Mouse (Mus musculus) frontal cortex, postnatal 36 days (tissue): ENCODE data around the gene Smarcd3.

Source experiments
- DNase-seq, 2 experiments: peaks; one replicate each; pipeline ENCODE4 v3.0.0; 2022; ENCODE audit warnings: low spot score in 2 of 2

The Smarcd3 gene

DNA sequence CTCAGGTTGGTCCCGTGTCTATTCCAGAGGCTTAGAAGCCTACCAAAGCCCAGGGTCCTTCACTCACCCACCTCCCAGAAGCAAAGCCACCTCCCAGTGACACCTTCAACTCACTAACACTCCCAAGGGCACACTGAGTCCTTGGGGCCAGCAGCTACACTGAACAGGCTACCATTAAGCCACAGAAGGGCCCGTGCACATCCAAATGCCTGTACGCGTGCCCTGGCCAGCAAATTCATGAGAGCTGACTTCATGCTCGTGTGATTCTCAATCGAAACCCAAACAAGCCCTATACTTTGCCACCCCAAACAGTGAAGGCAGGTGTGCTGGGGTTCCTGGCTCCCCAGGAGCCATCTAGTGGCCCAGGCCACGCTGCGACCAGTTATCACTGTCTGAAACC, 3.6 kb downstream of the Smarcd3 start:
- no peak for DNase-seq

DNA sequence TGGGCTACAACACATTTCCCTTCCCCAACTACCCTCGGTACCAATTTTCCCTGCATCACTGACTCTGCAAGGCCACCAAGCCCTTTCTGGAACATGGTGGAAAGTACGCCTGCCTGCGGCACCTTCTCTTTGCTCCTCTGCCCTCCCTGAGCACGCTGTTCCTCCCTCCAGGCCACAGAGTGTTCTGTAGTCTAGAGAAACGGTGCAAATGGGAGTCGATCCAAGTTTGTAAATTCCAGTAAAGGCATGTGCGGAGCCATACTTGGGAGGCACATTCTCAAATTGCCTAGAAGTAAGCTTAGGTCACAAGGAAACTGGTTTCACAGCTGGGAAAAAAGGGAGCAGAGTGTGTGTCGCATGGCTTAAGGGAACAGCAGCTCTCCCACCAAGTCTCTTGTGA, 4.1 kb downstream of the Smarcd3 start:
- no peak for DNase-seq

- DNase-seq: no peak
These were observed 5.3 kb downstream of the Smarcd3 start for GRCm38 (mm10) chr5:24618921-24619320.

- DNase-seq: no peak
These were observed 9.1 kb downstream of the Smarcd3 start for GRCm38 (mm10) chr5:24615097-24615496.

GRCm38 (mm10) chr5:24612302-24612649, 11.9 kb downstream of the Smarcd3 start:
- DNase-seq: no peak

DNA sequence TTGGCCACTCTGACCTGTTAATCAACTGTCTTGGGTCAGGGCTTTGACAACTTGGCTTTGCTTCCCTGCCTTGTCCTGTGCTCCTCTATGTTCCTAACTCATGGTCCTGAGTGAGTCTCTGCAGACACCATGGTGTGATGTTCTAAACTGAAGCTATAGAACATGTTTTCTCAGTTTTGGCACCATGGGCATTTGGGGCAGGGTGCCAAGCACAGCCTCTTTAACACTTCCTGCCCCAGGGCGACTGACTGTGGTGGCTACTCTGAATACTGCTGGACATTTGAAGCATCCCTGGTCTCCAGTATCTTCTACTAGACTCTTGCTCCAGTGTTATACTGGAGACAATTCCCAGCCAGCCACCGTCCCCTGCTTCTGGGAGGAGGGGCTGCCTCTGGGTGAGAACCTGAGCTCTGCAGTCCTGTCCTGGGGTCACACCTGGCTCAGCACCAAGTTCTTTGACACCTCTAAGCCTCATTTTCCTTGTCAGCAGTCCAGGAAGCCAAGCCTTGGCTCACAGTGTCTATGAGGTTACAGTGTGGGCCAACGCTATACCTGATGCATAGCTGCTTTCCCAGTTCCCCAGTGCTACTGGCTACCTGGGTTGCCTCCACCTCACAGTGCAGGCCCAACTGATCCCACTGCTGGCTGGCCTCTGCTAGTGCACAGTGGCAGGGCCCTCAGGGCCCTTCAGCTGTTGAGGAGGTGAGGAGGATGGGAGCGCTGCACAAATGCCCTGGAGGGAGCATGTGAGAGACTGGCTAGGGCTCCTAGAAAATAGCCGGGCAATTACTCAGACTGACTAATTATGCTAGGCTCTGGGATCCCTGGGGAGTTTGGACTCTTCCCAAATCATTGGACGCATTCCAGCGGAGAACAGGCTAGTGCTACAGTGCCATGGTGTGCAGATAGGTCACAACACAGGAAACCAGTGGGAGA, 12.6 kb downstream of the Smarcd3 start:
- no peak for DNase-seq

DNA sequence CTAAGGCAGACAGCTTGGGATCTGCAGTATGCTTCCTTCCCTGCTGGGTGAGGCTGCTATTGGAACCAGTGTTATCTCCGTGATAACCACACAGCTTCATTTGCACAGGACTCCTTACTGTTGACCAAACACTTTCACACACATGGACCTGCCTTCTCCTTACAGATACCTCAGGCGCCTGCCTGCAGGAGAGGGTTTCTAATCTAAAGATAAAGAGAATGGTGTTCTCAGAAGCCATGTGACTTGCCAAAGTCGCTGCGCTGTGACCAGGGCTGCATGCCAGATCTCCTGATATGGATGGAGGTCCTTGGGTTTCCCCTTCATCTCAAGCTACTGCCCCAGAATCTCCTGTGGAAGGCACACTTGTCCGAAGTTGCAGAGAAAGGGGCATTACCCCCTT, 14.8 kb downstream of the Smarcd3 start:
- DNase-seq: no peak

DNA sequence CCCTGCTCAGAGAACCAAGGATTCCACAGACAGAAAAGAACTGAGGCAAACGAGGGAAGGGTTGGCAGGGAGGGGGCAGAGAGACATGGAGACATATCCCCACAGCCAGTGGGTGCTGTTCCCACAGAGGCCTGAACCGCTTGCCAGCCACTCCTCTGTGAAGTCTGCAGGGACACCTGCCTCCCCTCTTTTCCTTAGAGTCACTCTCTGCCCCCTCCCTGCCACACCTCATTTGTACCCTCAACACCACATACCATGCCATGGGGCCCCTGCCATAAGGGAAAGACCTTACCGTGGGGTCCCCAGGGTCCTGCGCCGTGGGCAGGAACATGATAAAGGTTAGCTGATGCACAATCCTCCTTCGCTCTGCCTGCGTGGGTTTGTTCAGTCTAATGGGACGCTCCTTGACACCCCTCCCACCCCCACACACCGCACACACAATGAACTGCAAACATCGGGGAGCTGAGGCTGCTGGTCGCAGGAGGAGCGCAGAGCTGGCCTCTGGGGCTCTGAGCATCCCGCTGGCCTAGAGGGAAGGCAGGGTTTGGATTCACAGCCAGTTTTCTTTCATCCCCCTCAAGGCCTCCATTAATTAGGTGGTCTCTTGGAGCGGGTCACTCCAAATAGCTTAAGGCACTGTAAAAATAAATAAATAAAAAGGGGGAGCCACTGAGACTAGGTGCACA, 18.1 kb downstream of the Smarcd3 start:
- DNase-seq: no peak

DNA sequence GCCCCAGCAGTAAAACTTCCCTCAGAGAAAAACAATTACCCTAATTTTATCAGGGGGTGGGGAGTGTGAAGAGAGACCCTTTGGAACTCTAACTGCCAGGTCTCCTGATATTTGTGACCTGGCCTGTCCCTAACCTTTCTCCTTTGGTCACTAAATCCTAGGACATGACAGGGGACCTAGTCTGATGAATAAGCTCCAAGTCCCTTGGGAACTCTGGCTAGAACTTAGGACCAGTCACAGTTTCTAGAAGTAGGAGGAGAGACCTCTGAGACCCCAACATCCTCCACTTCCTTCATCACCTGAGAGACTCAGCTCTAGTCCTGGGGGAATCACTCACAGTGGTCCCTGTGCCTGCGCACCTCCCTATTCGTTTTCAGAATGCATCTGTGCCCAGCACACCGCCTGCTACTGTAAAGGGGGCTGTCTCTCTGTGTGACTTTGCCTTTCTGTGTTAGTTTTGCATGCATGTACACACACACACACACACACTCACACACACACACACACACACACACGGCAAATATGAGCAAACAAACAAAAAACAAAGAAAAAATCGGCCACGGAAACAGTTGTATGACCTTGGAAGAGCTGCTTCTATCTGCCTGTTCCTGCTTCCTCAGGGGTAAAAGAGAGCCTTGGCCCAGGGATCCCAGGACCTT, 18.8 kb downstream of the Smarcd3 start:
- no peak for DNase-seq

DNA sequence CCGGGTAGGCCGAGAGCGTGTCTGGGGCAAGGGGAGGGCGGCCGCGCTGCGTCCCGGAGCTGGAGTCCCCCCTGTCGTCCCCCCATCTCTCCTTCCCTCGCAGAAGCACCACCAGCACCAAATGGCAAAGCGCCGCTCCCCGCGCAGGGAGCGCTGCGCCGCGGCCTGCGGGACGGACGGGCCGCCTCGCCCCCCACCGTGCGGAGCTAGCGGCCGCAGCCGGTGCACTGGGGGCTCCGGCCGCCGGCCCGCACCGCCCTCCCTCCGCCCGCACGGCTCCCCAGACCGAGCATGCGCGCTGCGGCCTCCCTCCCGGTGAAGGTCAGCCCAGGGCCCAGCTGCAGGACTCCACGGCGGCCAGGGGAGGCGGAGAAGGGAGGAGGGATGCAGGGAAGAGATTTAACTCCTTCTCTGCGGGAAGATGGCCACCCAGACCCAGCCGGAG, 19.5 kb downstream of the Smarcd3 start:
- DNase-seq: peak in 1 of 2 experiments; percentile 82

- no peak for DNase-seq
These were observed 20.0 kb downstream of the Smarcd3 start for GRCm38 (mm10) chr5:24604080-24604655.

GRCm38 (mm10) chr5:24603431-24604010, 20.7 kb downstream of the Smarcd3 start:
- DNase-seq: no peak

DNA sequence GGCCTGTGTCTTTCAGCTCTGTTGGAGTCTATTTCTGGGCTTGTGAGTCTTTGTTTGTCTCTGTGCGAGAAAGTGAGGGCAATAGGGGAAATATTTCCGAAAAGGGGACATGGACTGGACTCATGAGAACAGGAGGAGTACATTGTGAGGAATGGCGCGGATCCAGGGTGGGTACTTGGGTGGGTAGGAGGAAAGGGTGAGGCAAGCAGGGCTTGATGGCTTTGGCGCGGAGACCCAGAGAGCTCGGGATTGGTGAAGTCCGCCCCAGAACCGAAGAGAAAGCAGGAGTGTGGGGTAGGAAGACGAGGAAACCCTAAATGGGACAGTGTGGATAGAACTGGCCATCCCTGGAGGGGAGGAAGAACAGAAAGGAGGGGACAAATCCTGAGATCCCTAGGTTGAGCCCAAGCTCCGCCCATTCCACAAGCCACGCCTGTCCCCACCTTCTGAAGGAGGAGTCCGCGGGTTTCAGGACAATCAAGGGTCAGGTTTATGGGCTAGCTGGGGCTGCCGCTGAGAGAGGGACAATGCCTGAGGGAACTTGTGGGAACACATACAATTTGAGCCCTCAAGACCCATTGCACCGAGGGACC, 21.4 kb downstream of the Smarcd3 start:
- no peak for DNase-seq

GRCm38 (mm10) chr5:24601911-24602750, 22.1 kb downstream of the Smarcd3 start:
- no peak for DNase-seq

DNA sequence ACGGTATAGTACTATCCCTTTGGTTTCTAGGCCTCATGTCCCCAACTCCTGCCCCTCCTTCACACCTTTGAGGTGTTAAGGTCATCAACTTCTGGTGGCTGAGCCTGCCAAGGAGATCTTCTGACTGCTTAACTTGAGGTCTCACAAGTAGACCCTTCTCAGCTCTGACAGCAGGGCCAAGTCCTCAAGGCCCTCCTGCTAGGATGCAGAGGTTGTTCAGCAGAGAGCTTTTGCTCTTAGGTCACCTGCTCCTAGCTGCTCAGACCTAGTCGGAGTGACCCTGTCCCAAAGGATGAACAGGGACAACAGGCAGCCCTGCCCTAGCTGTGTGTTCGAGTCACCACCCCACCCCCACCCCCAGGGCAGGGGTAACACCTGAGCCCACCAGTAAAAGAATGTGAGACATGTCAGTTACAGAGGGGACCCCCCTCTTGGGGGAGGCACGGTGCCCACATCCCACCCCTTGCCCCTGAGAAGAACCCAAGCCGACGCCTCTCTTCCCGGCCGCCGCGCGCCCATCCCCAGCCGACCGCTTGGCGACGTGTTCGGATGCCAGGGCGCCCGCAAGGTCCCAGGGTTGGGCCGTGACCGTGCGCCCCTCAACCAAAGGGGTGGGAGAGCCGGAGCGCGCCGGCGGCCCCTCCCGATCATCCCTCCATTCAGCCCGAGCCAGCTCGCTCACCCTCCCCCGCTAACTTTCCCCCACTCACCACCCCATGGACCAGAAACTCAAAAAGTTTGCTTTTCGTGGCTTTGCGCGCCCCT, 23.0 kb downstream of the Smarcd3 start:
- no peak for DNase-seq

DNA sequence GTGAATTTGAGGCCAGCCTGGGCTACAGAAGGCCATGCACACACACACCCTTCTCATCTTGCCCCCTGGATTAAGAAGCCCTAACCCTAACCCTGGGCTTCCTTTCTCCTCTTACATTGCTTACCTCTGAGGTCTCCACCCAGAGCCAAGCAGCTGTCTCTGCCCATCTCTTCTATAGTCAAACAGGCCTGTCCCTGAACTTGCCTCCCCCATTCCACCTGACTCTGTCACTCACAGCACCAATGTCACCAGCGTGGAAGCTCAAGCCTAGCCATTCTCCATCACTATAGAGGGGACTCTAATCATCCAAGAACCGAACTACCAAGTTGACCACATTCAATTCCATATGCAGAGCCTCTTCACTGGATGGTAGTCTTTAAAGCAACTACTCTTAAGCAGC, 24.0 kb downstream of the Smarcd3 start:
- DNase-seq: no peak

GRCm38 (mm10) chr5:24599137-24599536, 25.1 kb downstream of the Smarcd3 start:
- no peak for DNase-seq

DNA sequence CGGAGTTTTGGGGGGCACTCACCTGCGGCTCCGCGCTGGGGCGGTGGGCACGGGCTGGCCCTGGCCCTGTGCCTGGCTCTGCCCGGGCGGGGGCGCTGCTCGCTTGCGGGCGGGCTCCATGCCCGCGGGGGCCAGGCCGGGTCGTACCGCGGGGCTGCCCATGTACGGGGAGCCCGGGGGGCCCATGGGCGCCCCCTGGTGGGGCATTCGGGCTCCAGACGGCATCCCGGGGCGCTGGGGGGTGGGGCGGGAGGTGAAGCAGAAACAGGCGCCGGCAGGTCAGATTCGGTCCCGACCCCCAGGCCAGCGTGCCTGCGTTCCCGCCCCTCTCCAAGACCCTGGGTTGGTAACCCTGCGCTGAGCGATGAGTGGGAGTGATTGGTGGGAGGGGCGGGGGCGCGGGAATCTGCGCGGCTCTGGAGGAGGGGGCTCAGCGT, 25.6 kb downstream of the Smarcd3 start:
- DNase-seq: no peak

DNA sequence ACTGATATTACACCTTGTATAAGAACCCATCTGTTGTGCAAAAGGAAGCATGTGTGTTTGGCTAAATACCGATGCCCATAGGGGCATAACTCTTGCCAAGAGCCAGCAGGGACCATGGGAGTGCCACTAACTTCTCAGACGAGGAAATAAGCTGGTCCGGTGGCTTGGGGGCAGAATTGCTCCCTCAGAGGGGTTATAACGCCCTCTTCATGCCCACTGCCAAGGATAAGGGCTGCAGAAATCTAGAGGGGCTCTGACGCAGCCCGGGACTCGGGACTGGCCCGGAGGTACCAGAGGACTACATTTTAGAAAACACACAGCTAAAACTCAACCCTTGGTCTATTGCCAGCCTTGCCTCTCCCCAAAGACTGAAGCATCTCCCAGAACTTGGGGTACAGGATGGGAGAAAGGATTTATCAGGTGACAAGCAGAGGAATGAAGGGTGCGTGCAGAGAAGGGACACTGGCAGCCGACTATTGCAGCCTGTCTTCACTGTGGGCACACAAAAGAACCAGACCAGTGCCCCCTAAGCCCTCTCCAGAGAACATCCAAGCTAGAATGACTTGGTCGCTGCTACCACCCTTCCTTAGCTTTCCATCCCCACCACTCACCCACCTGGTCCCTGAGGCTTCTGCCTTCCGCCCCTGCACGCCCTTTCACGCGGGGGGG, 26.2 kb downstream of the Smarcd3 start:
- no peak for DNase-seq
